29 mouse cellular contexts compared by ENCODE assay signal in the genomic region with DNA sequence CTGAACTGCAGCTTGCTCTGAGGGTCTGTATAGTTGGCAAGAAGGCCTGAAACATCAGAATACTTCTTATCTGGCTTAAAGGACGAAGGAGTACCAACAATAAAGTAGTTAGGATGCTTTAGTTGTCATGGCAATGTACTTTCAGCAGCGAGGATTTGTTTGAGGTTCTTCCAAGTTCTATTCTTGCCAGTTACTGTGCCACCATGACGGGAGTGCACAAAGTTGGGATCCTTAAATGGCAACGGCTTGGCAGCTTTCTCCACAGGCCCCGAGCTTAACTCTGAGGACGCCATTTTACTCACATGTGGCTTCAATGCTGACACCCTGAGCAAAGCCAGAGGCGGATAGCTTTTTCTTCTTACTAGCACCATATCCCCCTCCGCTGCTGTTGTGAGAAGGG. TPM values are rescaled to one million over a fixed set of nuclear protein-coding genes. Genes with fewer than 3 reads are reported as not detected.
A peak's percentile ranks its signal among the peaks of the same experiment; 100 is the strongest.
DNase-seq lines count a peak whose midpoint lies in the region; ATAC-seq and TF ChIP-seq lines count a peak whose summit lies in the region.
"Not testable (repeated sequence)": the region's sequence is repeated elsewhere in the genome, so short reads cannot be mapped to it uniquely, and the experiment has no call there.
"Had no signal": no experiment of that assay in that cellular context is flagged by ENCODE, and none has a peak within 500 bp of the region (broad histone marks: within the 10 kb centered on the region; RNA-seq: fewer than 3 reads in every experiment).

No protein-coding gene starts in this region.

- H3K4me1 ChIP-seq in midbrain, postnatal 0 days (ENCODE audit: insufficient read depth, low read length) = not testable (repeated sequence)

- not testable (repeated sequence) for H3K27me3 ChIP-seq in midbrain, postnatal 0 days (ENCODE audit: insufficient read depth, low read length)

- intact Hi-C loops in left cerebral cortex, postnatal 10 days (cut with DNase I) = not testable (repeated sequence)

- not testable (repeated sequence) for H3K4me2 ChIP-seq in midbrain, postnatal 0 days (ENCODE audit: low read depth, low read length, poor library complexity, severe bottlenecking)

- DNase-seq in brain, embryonic 18.5 days (ENCODE audit: low read depth, low spot score) = peak; percentile 20
- DNase-seq in frontal cortex, adult 2 months (ENCODE audit: extremely low spot score in 1 of 2, low spot score in 1 of 2) = peak; percentile 38 to 53
- peak; percentile 13 to 52 for DNase-seq in layer of hippocampus, adult 18-20 months (ENCODE audit: low spot score in 2 of 2)
- peak; percentile 7 to 35 for DNase-seq in layer of hippocampus, postnatal 14 days (ENCODE audit: low spot score in 2 of 2)
- DNase-seq in left cerebral cortex, postnatal 10 days (ENCODE audit: extremely low spot score in 1 of 2, low spot score in 2 of 2) = peak; percentile 27 to 70
- DNase-seq in midbrain, postnatal 0 days (ENCODE audit: low spot score) = peak; percentile 19
- DNase-seq in right cerebral cortex, postnatal 36 days (ENCODE audit: low spot score in 2 of 2) = peak; percentile 28 to 51

- WGBS in midbrain, postnatal 0 days = 50% methylated on average over 8 of the region's 8 CpGs

- H3K9ac ChIP-seq in midbrain, postnatal 0 days (replicated peaks; ENCODE audit: low read length, poor library complexity, severe bottlenecking) = not testable (repeated sequence)

- not testable (repeated sequence) for ATAC-seq in midbrain, postnatal 0 days (ENCODE audit: low FRiP score)

- H3K27ac ChIP-seq in midbrain, postnatal 0 days (ENCODE audit: low read depth, low read length) = not testable (repeated sequence)

- TF ChIP-seq CTCF in midbrain, postnatal 0 days (IDR thresholded peaks at IDR 0.05) = not testable (repeated sequence)

- H3K36me3 ChIP-seq in midbrain, postnatal 0 days (ENCODE audit: insufficient read depth, low read length) = not testable (repeated sequence)

- H3K4me3 ChIP-seq in midbrain, postnatal 0 days (ENCODE audit: low read depth, low read length) = not testable (repeated sequence)

- not testable (repeated sequence) for H3K9me3 ChIP-seq in midbrain, postnatal 0 days (ENCODE audit: low read length)

RNA-seq across cellular contexts. Expression of a gene that starts 2.5 kb away (rescaled TPM):
- polyA plus RNA-seq in frontal cortex, adult 2 months (2012; rRNA removed) = 0.08 and 0.22 TPM in 2 replicates
- not detected for total RNA-seq in layer of hippocampus, adult 18-20 months (2021)
- not detected for total RNA-seq in layer of hippocampus, postnatal 14 days (2021)
- total RNA-seq in left cerebral cortex, postnatal 10 days (2021) = under 1 TPM in 1 of 2 experiments, not detected in 1; 0.32 TPM
- not detected in 2 replicates for total RNA-seq in midbrain, postnatal 0 days (2014; rRNA removed)
- not detected in 2 replicates for polyA plus RNA-seq in midbrain, postnatal 0 days (2015; fragmentation: Nextera tagmentation; extraction: Ambion mirVana)
- total RNA-seq: adrenal gland, postnatal 10 days; common myeloid progenitor, adult 5-6 weeks; hematopoietic stem cell, adult 5-6 weeks; layer of hippocampus, postnatal 25 days; megakaryocyte progenitor cell, adult 5-6 weeks; MEL; monocyte, adult 5-6 weeks; neutrophil, adult 5-6 weeks had no signal
- polyA plus RNA-seq: C2C12; embryonic facial prominence, embryonic 10.5 days; forebrain, embryonic 10.5 days; heart, embryonic 11.5 days; heart, postnatal 0 days; hindbrain, embryonic 15.5 days; liver, embryonic 13.5 days; lung, adult 2 months; midbrain, embryonic 11.5 days had no signal

RNA-seq across cellular contexts. Expression of a gene that starts 32.1 kb away (rescaled TPM):
- 0.02 TPM in 1 of 2 replicates, not detected in the other for polyA plus RNA-seq in frontal cortex, adult 2 months (2012; rRNA removed)
- total RNA-seq in layer of hippocampus, adult 18-20 months (2021) = not detected
- total RNA-seq in layer of hippocampus, postnatal 14 days (2021) = not detected
- total RNA-seq in left cerebral cortex, postnatal 10 days (2021) = not detected
- total RNA-seq in midbrain, postnatal 0 days (2014; rRNA removed) = not detected in 2 replicates
- not detected in 2 replicates for polyA plus RNA-seq in midbrain, postnatal 0 days (2015; fragmentation: Nextera tagmentation; extraction: Ambion mirVana)
- total RNA-seq: common myeloid progenitor, adult 5-6 weeks; gastrocnemius, postnatal 14 days; hematopoietic stem cell, adult 5-6 weeks; layer of hippocampus, postnatal 25 days; megakaryocyte progenitor cell, adult 5-6 weeks; MEL; neutrophil, adult 5-6 weeks had no signal
- polyA plus RNA-seq: activated CD4-positive, CD25-positive, alpha-beta regulatory T cell, adult 4 months; embryonic facial prominence, embryonic 10.5 days; forebrain, embryonic 10.5 days; heart, embryonic 11.5 days; hindbrain, embryonic 15.5 days; limb, embryonic 14.5 days; lung, adult 2 months; midbrain, embryonic 11.5 days; stomach, embryonic 16.5 days; thymus, adult 2 months had no signal

RNA-seq across cellular contexts. Expression of a gene that starts 33.8 kb away (rescaled TPM):
- polyA plus RNA-seq in frontal cortex, adult 2 months (2012; rRNA removed) = 0.60 and 0.97 TPM in 2 replicates
- not detected for total RNA-seq in layer of hippocampus, adult 18-20 months (2021)
- total RNA-seq in layer of hippocampus, postnatal 14 days (2021) = not detected
- under 1 TPM; 0.55 to 0.81 TPM for total RNA-seq in left cerebral cortex, postnatal 10 days (2021)
- total RNA-seq in midbrain, postnatal 0 days (2014; rRNA removed) = 0.16 and 0.42 TPM in 2 replicates
- 0.39 and 0.80 TPM in 2 replicates for polyA plus RNA-seq in midbrain, postnatal 0 days (2015; fragmentation: Nextera tagmentation; extraction: Ambion mirVana)
- total RNA-seq: common myeloid progenitor, adult 5-6 weeks; gastrocnemius, postnatal 14 days; hematopoietic stem cell, adult 5-6 weeks; layer of hippocampus, postnatal 25 days; megakaryocyte progenitor cell, adult 5-6 weeks; MEL; monocyte, adult 5-6 weeks had no signal
- polyA plus RNA-seq: embryonic facial prominence, embryonic 10.5 days; forebrain, embryonic 10.5 days; midbrain, embryonic 11.5 days; stomach, embryonic 16.5 days had no signal

RNA-seq across cellular contexts. Expression of a gene that starts 45.8 kb away (rescaled TPM):
- 0.19 and 0.38 TPM in 2 replicates for polyA plus RNA-seq in frontal cortex, adult 2 months (2012; rRNA removed)
- total RNA-seq in layer of hippocampus, adult 18-20 months (2021) = not detected
- total RNA-seq in layer of hippocampus, postnatal 14 days (2021) = not detected
- total RNA-seq in left cerebral cortex, postnatal 10 days (2021) = under 1 TPM; 0.49 to 0.71 TPM
- total RNA-seq in midbrain, postnatal 0 days (2014; rRNA removed) = not detected in 2 replicates
- not detected in 2 replicates for polyA plus RNA-seq in midbrain, postnatal 0 days (2015; fragmentation: Nextera tagmentation; extraction: Ambion mirVana)
- total RNA-seq: common myeloid progenitor, adult 5-6 weeks; hematopoietic stem cell, adult 5-6 weeks; layer of hippocampus, postnatal 25 days; megakaryocyte progenitor cell, adult 5-6 weeks; MEL; monocyte, adult 5-6 weeks had no signal
- polyA plus RNA-seq: activated CD4-positive, CD25-positive, alpha-beta regulatory T cell, adult 4 months; embryonic facial prominence, embryonic 10.5 days; forebrain, embryonic 10.5 days; hindbrain, embryonic 15.5 days; midbrain, embryonic 11.5 days had no signal
